12 mouse cellular contexts compared by ENCODE assay signal in the genomic region with DNA sequence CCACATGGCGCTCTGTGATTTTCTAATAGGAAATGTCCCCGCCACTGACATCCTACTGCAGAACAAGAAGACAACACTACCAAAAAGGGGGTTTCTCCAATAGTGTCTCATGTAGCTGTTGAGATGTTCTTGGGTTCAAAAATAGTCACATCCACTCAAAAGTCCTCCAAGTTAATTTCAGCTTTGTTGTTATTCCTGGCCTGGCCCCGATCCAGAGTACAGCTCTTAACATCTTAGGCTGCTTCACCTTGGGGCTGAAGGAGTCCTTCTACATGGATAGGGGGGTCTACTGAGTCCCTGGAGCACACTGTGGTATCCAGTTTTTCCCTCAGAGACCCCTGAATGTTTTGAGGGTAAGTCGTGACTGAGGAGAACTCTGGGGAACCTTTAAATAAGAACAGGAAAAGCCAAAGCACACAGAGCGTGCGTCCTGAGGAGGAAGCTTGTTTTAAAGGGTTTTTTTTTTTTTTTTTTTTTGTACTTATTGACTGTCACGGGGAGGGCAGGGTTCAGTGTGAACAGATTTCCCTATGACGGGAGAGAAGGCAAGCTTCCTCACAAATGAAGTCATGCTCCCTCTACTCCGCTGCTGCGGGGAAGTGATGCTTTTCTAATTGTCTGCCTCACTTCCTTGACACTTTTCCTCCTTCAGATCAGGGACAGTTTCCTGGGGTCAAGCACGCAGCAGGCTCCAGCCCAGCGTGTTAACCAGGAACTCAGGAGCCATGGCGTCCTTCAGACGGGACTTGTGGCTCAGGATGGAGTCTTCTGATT. TPM values are rescaled to one million over a fixed set of nuclear protein-coding genes. Genes with fewer than 3 reads are reported as not detected.
DNase-seq lines count a peak whose midpoint lies in the region; ATAC-seq and TF ChIP-seq lines count a peak whose summit lies in the region.
"Had no signal": no experiment of that assay in that cellular context is flagged by ENCODE, and none has a peak within 500 bp of the region (broad histone marks: within the 10 kb centered on the region; RNA-seq: fewer than 3 reads in every experiment).

No protein-coding gene starts in this region.

- no peaks in the 10 kb centered on the region for H3K27me3 ChIP-seq in liver, embryonic 12.5 days (replicated peaks)
- H3K27me3 ChIP-seq in thymus, adult 2 months (ENCODE audit: control insufficient read depth, insufficient read depth, low read length): no peaks in the 10 kb centered on the region
- H3K27me3 ChIP-seq in hindbrain, embryonic 14.5 days (ENCODE audit: control insufficient read depth, insufficient read depth, low read length): no peaks in the 10 kb centered on the region
- H3K27me3 ChIP-seq: intestine, embryonic 15.5 days had no signal

- DNase-seq in liver: peak; percentile 2
- DNase-seq in heart, postnatal 10 days: peak; percentile 63 to 64
- peak; percentile 50 to 60 for DNase-seq in kidney, postnatal 25 days
- DNase-seq in thymus, adult 2 months: no peak
- no peak for DNase-seq in hindbrain, embryonic 14.5 days (ENCODE audit: low spot score)
- DNase-seq in ovary, postnatal 14 days (ENCODE audit: low spot score): no peak
- DNase-seq: cerebellum, adult 11 months; thymus, postnatal 4 days had no signal

- no peak overlapping the region for H3K9ac ChIP-seq in liver, embryonic 12.5 days
- H3K9ac ChIP-seq in hindbrain, embryonic 14.5 days: no peak overlapping the region
- H3K9ac ChIP-seq: intestine, embryonic 15.5 days; liver, embryonic 14.5 days had no signal

- H3K36me3 ChIP-seq in liver, embryonic 12.5 days: no peaks in the 10 kb centered on the region
- no peaks in the 10 kb centered on the region for H3K36me3 ChIP-seq in thymus, adult 2 months (ENCODE audit: control insufficient read depth, insufficient read depth, low read length)
- no peaks in the 10 kb centered on the region for H3K36me3 ChIP-seq in hindbrain, embryonic 14.5 days (replicated peaks; ENCODE audit: control insufficient read depth, insufficient read depth)
- H3K36me3 ChIP-seq: intestine, embryonic 15.5 days had no signal

- no peak for ATAC-seq in liver, embryonic 12.5 days
- ATAC-seq in megakaryocyte progenitor cell, adult 5-6 weeks (replicated peaks; ENCODE audit: poor library complexity): peak; percentile 34
- ATAC-seq in hindbrain, embryonic 14.5 days (ENCODE audit: low FRiP score): no peak
- ATAC-seq: intestine, embryonic 15.5 days had no signal

- no peak for TF ChIP-seq CTCF in thymus, adult 2 months (IDR thresholded peaks at IDR 0.05; ENCODE audit: borderline replicate concordance, control insufficient read depth, extremely low read depth, insufficient read depth, low read length, poor library complexity)

- WGBS in liver, embryonic 12.5 days (ENCODE audit: insufficient replicate concordance): 30% methylated on average over 14 of the region's 14 CpGs
- WGBS in thymus, adult 2 months: 29% methylated on average over 14 of the region's 14 CpGs
- WGBS in hindbrain, embryonic 14.5 days: 81% methylated on average over 14 of the region's 14 CpGs

- no peak for TF ChIP-seq POLR2A in thymus, adult 2 months (IDR thresholded peaks at IDR 0.05; ENCODE audit: control insufficient read depth, extremely low read depth, insufficient read depth, low read length, poor library complexity)

- no peak overlapping the region for H3K4me2 ChIP-seq in liver, embryonic 12.5 days
- no peak overlapping the region for H3K4me2 ChIP-seq in hindbrain, embryonic 14.5 days (replicated peaks)
- H3K4me2 ChIP-seq: intestine, embryonic 15.5 days had no signal

- H3K4me1 ChIP-seq in liver, embryonic 12.5 days: no peaks in the 10 kb centered on the region
- H3K4me1 ChIP-seq in thymus, adult 2 months (replicated peaks; ENCODE audit: control insufficient read depth, insufficient read depth, low read length): no peaks in the 10 kb centered on the region
- H3K4me1 ChIP-seq in hindbrain, embryonic 14.5 days (replicated peaks; ENCODE audit: control insufficient read depth, insufficient read depth, low read length): no peaks in the 10 kb centered on the region
- H3K4me1 ChIP-seq: intestine, embryonic 15.5 days had no signal

- no peaks in the 10 kb centered on the region for H3K9me3 ChIP-seq in liver, embryonic 12.5 days (replicated peaks)
- H3K9me3 ChIP-seq in hindbrain, embryonic 14.5 days (ENCODE audit: control insufficient read depth, low read length): no peaks in the 10 kb centered on the region
- H3K9me3 ChIP-seq: intestine, embryonic 15.5 days had no signal

- no peak overlapping the region for H3K27ac ChIP-seq in liver, embryonic 12.5 days
- H3K27ac ChIP-seq in thymus, adult 2 months (ENCODE audit: control insufficient read depth, insufficient read depth, low read length): no peak overlapping the region
- no peak overlapping the region for H3K27ac ChIP-seq in hindbrain, embryonic 14.5 days
- H3K27ac ChIP-seq: intestine, embryonic 15.5 days; liver, embryonic 14.5 days had no signal

- intact Hi-C loops in heart, postnatal 10 days (cut with DNase I): loop anchor here (2.0 kb wide), 1 partner anchor 45 kb away; a partner anchor contains a TSS

- no peak overlapping the region for H3K4me3 ChIP-seq in liver, embryonic 12.5 days
- no peak overlapping the region for H3K4me3 ChIP-seq in thymus, adult 2 months (ENCODE audit: control insufficient read depth, insufficient read depth, low read length)
- H3K4me3 ChIP-seq in hindbrain, embryonic 14.5 days (replicated peaks; ENCODE audit: low read length): no peak overlapping the region
- H3K4me3 ChIP-seq: intestine, embryonic 15.5 days had no signal

RNA-seq across cellular contexts. Expression of a gene that starts 44.7 kb away (rescaled TPM):
- 2.0 and 2.3 TPM in 2 replicates for polyA plus RNA-seq in liver, embryonic 12.5 days (2016; fragmentation: Nextera tagmentation; extraction: Ambion mirVana)
- total RNA-seq in heart, postnatal 10 days (2021): 10 to 100 TPM; 42.7 to 49.2 TPM
- not detected in 2 replicates for total RNA-seq in megakaryocyte progenitor cell, adult 5-6 weeks (2015)
- not detected in 2 replicates for total RNA-seq in megakaryocyte progenitor cell, adult 5-6 weeks (2017)
- polyA plus RNA-seq in thymus, adult 2 months (2012; rRNA removed): 4.5 and 4.7 TPM in 2 replicates
- polyA plus RNA-seq in hindbrain, embryonic 14.5 days (2014; fragmentation: Nextera tagmentation; extraction: Ambion mirVana): 1.4 and 2.1 TPM in 2 replicates

Comparison
In these comparisons a context has a peak if more than half of its experiments do, and no peak if none do; other contexts are left out.
1. DNase-seq: peak in liver (single experiment), heart, postnatal 10 days (2 of 2) and kidney, postnatal 25 days (2 of 2); none in thymus, adult 2 months (single experiment), hindbrain, embryonic 14.5 days (single experiment) and ovary, postnatal 14 days (single experiment).